Comparison of ENCODE assay signal across 8 mouse cellular contexts in the genomic region with DNA sequence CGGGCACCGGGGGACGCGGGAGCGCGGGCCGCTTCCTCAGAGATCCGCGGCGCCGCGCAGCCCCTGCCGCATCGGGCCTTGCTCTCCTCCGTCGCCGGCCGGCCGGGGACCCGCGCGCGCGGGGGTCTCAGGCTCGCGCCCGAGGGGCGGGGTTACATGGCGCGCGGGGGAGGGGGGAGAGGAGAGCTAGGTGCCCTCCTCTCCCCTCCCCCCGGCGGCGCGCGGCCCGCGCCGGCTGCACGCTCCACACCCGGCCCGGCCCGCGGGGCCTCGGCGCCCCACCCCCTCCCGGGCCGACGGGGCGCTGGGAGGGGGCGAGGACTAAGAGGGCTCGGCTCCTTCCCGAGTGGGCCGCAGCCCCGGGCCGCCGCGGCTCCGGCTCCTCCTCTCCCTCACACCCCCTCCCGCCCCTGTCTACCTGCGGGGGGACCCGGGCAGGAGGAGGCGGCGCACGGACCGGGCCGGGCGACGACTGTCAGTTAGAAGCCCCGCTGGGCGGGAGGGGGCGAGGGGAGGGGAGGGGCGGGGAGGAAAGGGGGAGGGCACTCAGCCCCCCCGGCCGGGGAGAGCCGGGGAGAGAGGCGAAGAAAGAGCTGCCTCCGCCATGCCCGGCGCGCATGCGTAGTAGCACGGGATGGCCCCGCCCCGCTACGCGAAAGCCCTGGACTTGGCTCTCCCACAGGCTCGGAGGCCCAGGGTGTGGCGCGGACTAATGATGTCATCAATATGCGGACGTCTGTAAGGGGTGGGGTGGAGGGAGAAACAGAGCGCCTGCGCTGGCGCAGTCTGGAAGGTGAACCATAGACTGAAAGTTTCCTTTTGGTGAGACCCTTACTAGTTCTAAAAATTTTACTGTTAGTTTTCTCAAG. TPM values are rescaled to one million over a fixed set of nuclear protein-coding genes. Genes with fewer than 3 reads are reported as not detected.
DNase-seq lines count a peak whose midpoint lies in the region; ATAC-seq and TF ChIP-seq lines count a peak whose summit lies in the region.

A gene (minus strand): TSS at position 73 of the 869 bp plus-strand sequence.

- dilution Hi-C loops in CH12.LX (cut with MboI; ENCODE audit: extremely low pct_ligation_motif_present, extremely low pct_unique_long_range_greater_than_20kb, low sequenced_read_pairs), result no loop called here

- peak within 1 kb of the TSS; percentile 96 for H3K9ac ChIP-seq in CH12.LX (ENCODE audit: insufficient read depth, low read depth)
- H3K9ac ChIP-seq in forebrain, embryonic 11.5 days (ENCODE audit: low read length), result peak within 1 kb of the TSS; percentile 86
- H3K9ac ChIP-seq in heart, embryonic 16.5 days (ENCODE audit: low read length), result peak within 1 kb of the TSS; percentile 92
- H3K9ac ChIP-seq in liver, embryonic 15.5 days, result peak within 1 kb of the TSS; percentile 94
- H3K9ac ChIP-seq in neural tube, embryonic 12.5 days, result peak within 1 kb of the TSS; percentile 93

- in situ Hi-C loops in CH12.LX (cut with MboI; ENCODE audit: low pct_ligation_motif_present, low pct_unique_long_range_greater_than_20kb, low sequenced_read_pairs), result loop anchor here (25.0 kb wide), 1 partner anchor 444 kb away; a partner anchor contains a TSS

- peak within 1 kb of the TSS; percentile 62 to 94 (median 89) for H3K4me3 ChIP-seq in CH12.LX (replicated peaks in 1 of 3; ENCODE audit: low read depth in 2 of 3, low read length in 2 of 3, poor library complexity in 1 of 3)
- peak within 1 kb of the TSS; percentile 96 for H3K4me3 ChIP-seq in forebrain, embryonic 11.5 days (ENCODE audit: low read depth, low read length)
- H3K4me3 ChIP-seq in heart, embryonic 16.5 days (ENCODE audit: low read length), result peak within 1 kb of the TSS; percentile 74
- peak within 1 kb of the TSS; percentile 97 for H3K4me3 ChIP-seq in liver, embryonic 15.5 days (replicated peaks)
- H3K4me3 ChIP-seq in neural tube, embryonic 12.5 days, result peak within 1 kb of the TSS; percentile 97

- H3K4me1 ChIP-seq in CH12.LX (ENCODE audit: control insufficient read depth in 1 of 2, insufficient read depth in 2 of 2), result peaks cover 0 to 35% of the 10 kb centered on the region in 2 experiments; a peak in 3 of 4 replicates
- peaks cover 7% of the 10 kb centered on the region; the same call in 1 of the 2 replicates for H3K4me1 ChIP-seq in forebrain, embryonic 11.5 days (replicated peaks; ENCODE audit: control insufficient read depth, insufficient read depth, low read length)
- H3K4me1 ChIP-seq in heart, embryonic 16.5 days (ENCODE audit: control insufficient read depth, insufficient read depth, low read length), result peaks cover 9% of the 10 kb centered on the region
- H3K4me1 ChIP-seq in liver, embryonic 15.5 days (replicated peaks), result peaks cover 27% of the 10 kb centered on the region
- peaks cover 15% of the 10 kb centered on the region for H3K4me1 ChIP-seq in neural tube, embryonic 12.5 days

- H3K4me2 ChIP-seq in CH12.LX (ENCODE audit: insufficient read depth, low read depth, poor library complexity, severe bottlenecking), result peak within 1 kb of the TSS; percentile 85
- H3K4me2 ChIP-seq in forebrain, embryonic 11.5 days (ENCODE audit: low read depth, low read length, severe bottlenecking), result peak within 1 kb of the TSS; percentile 83
- peak within 1 kb of the TSS; percentile 91 for H3K4me2 ChIP-seq in heart, embryonic 16.5 days (ENCODE audit: low read depth, low read length)
- peak within 1 kb of the TSS; percentile 99 for H3K4me2 ChIP-seq in liver, embryonic 15.5 days
- H3K4me2 ChIP-seq in neural tube, embryonic 12.5 days (replicated peaks), result peak within 1 kb of the TSS; percentile 97

- peak; percentile 94 for ATAC-seq in forebrain, embryonic 11.5 days (replicated peaks; ENCODE audit: low FRiP score)
- peak; percentile 89 for ATAC-seq in heart, embryonic 16.5 days (replicated peaks; ENCODE audit: extremely low read depth, insufficient read depth, low FRiP score)
- ATAC-seq in liver, embryonic 15.5 days (ENCODE audit: insufficient read depth), result peak; percentile 94
- peak; percentile 93 for ATAC-seq in neural tube, embryonic 12.5 days (ENCODE audit: low FRiP score, low read depth)

- peaks cover 35% of the 10 kb centered on the region for H3K79me2 ChIP-seq in CH12.LX (replicated peaks; ENCODE audit: control insufficient read depth, extremely low read depth, insufficient read depth, poor library complexity, severe bottlenecking)

- H3K36me3 ChIP-seq in CH12.LX (replicated peaks in 1 of 2; ENCODE audit: control insufficient read depth in 1 of 2, insufficient read depth in 1 of 2, low read length in 1 of 2), result peaks cover 18 to 28% of the 10 kb centered on the region in 2 experiments
- H3K36me3 ChIP-seq in forebrain, embryonic 11.5 days (ENCODE audit: control insufficient read depth, insufficient read depth, low read length), result peaks cover 6% of the 10 kb centered on the region; the same call in 1 of the 2 replicates
- peaks cover 19% of the 10 kb centered on the region for H3K36me3 ChIP-seq in heart, embryonic 16.5 days (ENCODE audit: control insufficient read depth, insufficient read depth)
- H3K36me3 ChIP-seq in liver, embryonic 15.5 days (replicated peaks), result peaks cover 21% of the 10 kb centered on the region
- peaks cover 23% of the 10 kb centered on the region for H3K36me3 ChIP-seq in neural tube, embryonic 12.5 days

- no peak for TF ChIP-seq CTCF in CH12.LX (conservative IDR thresholded peaks at IDR 0.05 in 1 of 2, IDR thresholded peaks at IDR 0.05 in 1 of 2; ENCODE audit: low read depth in 2 of 2, low read length in 2 of 2)

- peak; percentile 98 for DNase-seq in CH12.LX (ENCODE audit: extremely low read depth)
- peak; percentile 98 for DNase-seq in c-Kit-positive CD71-positive TER-119-negative erythroid progenitor cells, embryonic 14.5 days (ENCODE audit: low read depth)
- DNase-seq in forebrain, embryonic 11.5 days (ENCODE audit: low spot score), result peak; percentile 100
- peak; percentile 98 to 99 for DNase-seq in kidney, postnatal 36 days
- DNase-seq in telencephalon, adult 2 months (ENCODE audit: low read depth, low spot score), result peak; percentile 97

- under 1% methylated on average over 47 of the region's 95 CpGs for WGBS in forebrain, embryonic 11.5 days
- WGBS in heart, embryonic 16.5 days, result under 1% methylated on average over 59 of the region's 95 CpGs
- under 1% methylated on average over 68 of the region's 95 CpGs for WGBS in liver, embryonic 15.5 days (ENCODE audit: insufficient replicate concordance)
- WGBS in neural tube, embryonic 12.5 days, result under 1% methylated on average over 63 of the region's 95 CpGs

- TF ChIP-seq EP300 in CH12.LX (IDR thresholded peaks at IDR 0.05; ENCODE audit: low read length), result no peak; the same call in 1 of the 2 replicates

- no peaks in the 10 kb centered on the region for H3K27me3 ChIP-seq in CH12.LX (replicated peaks)
- H3K27me3 ChIP-seq in forebrain, embryonic 11.5 days (ENCODE audit: control insufficient read depth, insufficient read depth, low read length), result no peaks in the 10 kb centered on the region
- H3K27me3 ChIP-seq in heart, embryonic 16.5 days (ENCODE audit: control insufficient read depth, insufficient read depth, low read length), result no peaks in the 10 kb centered on the region
- H3K27me3 ChIP-seq in liver, embryonic 15.5 days, result no peaks in the 10 kb centered on the region
- H3K27me3 ChIP-seq in neural tube, embryonic 12.5 days (replicated peaks), result no peaks in the 10 kb centered on the region

- peak; percentile 76 for TF ChIP-seq POLR2A in CH12.LX (IDR thresholded peaks at IDR 0.05; ENCODE audit: low read depth, low read length)

- peak within 1 kb of the TSS; percentile 41 for H3K27ac ChIP-seq in CH12.LX (ENCODE audit: insufficient read depth, low read depth)
- peak within 1 kb of the TSS; percentile 89 for H3K27ac ChIP-seq in forebrain, embryonic 11.5 days (ENCODE audit: low read depth, low read length)
- peak within 1 kb of the TSS; percentile 95 for H3K27ac ChIP-seq in heart, embryonic 16.5 days (ENCODE audit: low read length)
- H3K27ac ChIP-seq in liver, embryonic 15.5 days (replicated peaks), result peak within 1 kb of the TSS; percentile 87
- H3K27ac ChIP-seq in neural tube, embryonic 12.5 days, result peak within 1 kb of the TSS; percentile 96

- no peaks in the 10 kb centered on the region for H3K9me3 ChIP-seq in CH12.LX (replicated peaks; ENCODE audit: low read length)
- H3K9me3 ChIP-seq in forebrain, embryonic 11.5 days (ENCODE audit: control insufficient read depth, low read length), result no peaks in the 10 kb centered on the region
- no peaks in the 10 kb centered on the region for H3K9me3 ChIP-seq in heart, embryonic 16.5 days (replicated peaks; ENCODE audit: control insufficient read depth, low read length)
- H3K9me3 ChIP-seq in liver, embryonic 15.5 days (replicated peaks), result no peaks in the 10 kb centered on the region
- H3K9me3 ChIP-seq in neural tube, embryonic 12.5 days, result no peaks in the 10 kb centered on the region

- no peak for TF ChIP-seq RAD21 in CH12.LX (IDR thresholded peaks at IDR 0.05; ENCODE audit: low read depth, low read length)

TF ChIP-seq in CH12.LX, 34 proteins besides CTCF, POLR2A, EP300 and RAD21 (continues in another document):
- peak; percentile 6; the same call in 1 of the 2 replicates for TF ChIP-seq MAX (IDR thresholded peaks at IDR 0.05; ENCODE audit: low read length)
- TF ChIP-seq ELF1 (IDR thresholded peaks at IDR 0.05; ENCODE audit: low read depth, low read length), result peak; percentile 83
- TF ChIP-seq SIN3A (IDR thresholded peaks at IDR 0.05; ENCODE audit: low read length), result peak; percentile 96
- no peak for TF ChIP-seq SMC3 (IDR thresholded peaks at IDR 0.05; ENCODE audit: low read depth, low read length)
- TF ChIP-seq JUND (conservative IDR thresholded peaks at IDR 0.05; ENCODE audit: low read depth, low read length), result no peak
- TF ChIP-seq HCFC1 (IDR thresholded peaks at IDR 0.05; ENCODE audit: low read depth, low read length), result peak; percentile 94
- TF ChIP-seq MEF2A (IDR thresholded peaks at IDR 0.05; ENCODE audit: borderline replicate concordance, low read depth, low read length), result peak; percentile 58; the same call in 1 of the 2 replicates
- TF ChIP-seq GABPA (IDR thresholded peaks at IDR 0.05; ENCODE audit: insufficient replicate concordance, low read depth, low read length), result 0 out of 2 replicates have a peak, but pooled peaks have one; percentile 15
- 0 out of 2 replicates have a peak, but pooled peaks have one; percentile 18 for TF ChIP-seq CHD2 (IDR thresholded peaks at IDR 0.05; ENCODE audit: low read length)
- TF ChIP-seq PAX5 (IDR thresholded peaks at IDR 0.05; ENCODE audit: low read length), result no peak
- peak; percentile 80; the same call in 1 of the 2 replicates for TF ChIP-seq KAT2A (IDR thresholded peaks at IDR 0.05; ENCODE audit: insufficient replicate concordance, low read length)

RNA-seq across cellular contexts. Expression of the gene that starts here (rescaled TPM):
- total RNA-seq in CH12.LX (2012; rRNA removed) (3.3 and 4.2 TPM in 2 replicates), CH12.LX (2014; rRNA removed) (5.9 and 7.8 TPM in 2 replicates)
- polyA plus RNA-seq in CH12.LX (2012; ENCODE audit: insufficient read length, low read depth), result 8.1 and 8.7 TPM in 2 replicates
- 7.3 and 8.1 TPM in 2 replicates for polyA plus RNA-seq in forebrain, embryonic 11.5 days (2014; fragmentation: Nextera tagmentation; extraction: Ambion mirVana)
- 2.5 and 2.8 TPM in 2 replicates for polyA plus RNA-seq in heart, embryonic 16.5 days (2015; fragmentation: Nextera tagmentation; extraction: Ambion mirVana)
- 1.2 and 1.4 TPM in 2 replicates for polyA plus RNA-seq in liver, embryonic 15.5 days (2015; fragmentation: Nextera tagmentation; extraction: Ambion mirVana)
- polyA plus RNA-seq in neural tube, embryonic 12.5 days (2016; fragmentation: Nextera tagmentation; extraction: Ambion mirVana), result 7.4 and 8.3 TPM in 2 replicates

Comparison
In these comparisons a context has a peak if more than half of its experiments do, and no peak if none do; other contexts are left out.
1. Peak in every context shown above with its lines: DNase-seq, ATAC-seq, H3K4me3 ChIP-seq and H3K27ac ChIP-seq.
2. H3K27ac ChIP-seq: peak in every context shown above with its lines; median percentile 96 in neural tube, embryonic 12.5 days; 95 in heart, embryonic 16.5 days; 89 in forebrain, embryonic 11.5 days; 87 in liver, embryonic 15.5 days; 41 in CH12.LX.